Mouse (Mus musculus) stomach, postnatal 0 days (tissue): ENCODE results near the gene Ssbp3.

Experiments used
- CTCF ChIP-seq: IDR thresholded peaks from 2 replicates; pipeline ENCODE4 v1.5.1; 2016; ENCODE audit warnings: antibody characterized with exemption, low read depth, mild to moderate bottlenecking, moderate library complexity
- EP300 ChIP-seq: optimal IDR thresholded peaks from 2 replicates; pipeline ENCODE3; 2016; ENCODE audit warnings: antibody characterized with exemption

DNA sequence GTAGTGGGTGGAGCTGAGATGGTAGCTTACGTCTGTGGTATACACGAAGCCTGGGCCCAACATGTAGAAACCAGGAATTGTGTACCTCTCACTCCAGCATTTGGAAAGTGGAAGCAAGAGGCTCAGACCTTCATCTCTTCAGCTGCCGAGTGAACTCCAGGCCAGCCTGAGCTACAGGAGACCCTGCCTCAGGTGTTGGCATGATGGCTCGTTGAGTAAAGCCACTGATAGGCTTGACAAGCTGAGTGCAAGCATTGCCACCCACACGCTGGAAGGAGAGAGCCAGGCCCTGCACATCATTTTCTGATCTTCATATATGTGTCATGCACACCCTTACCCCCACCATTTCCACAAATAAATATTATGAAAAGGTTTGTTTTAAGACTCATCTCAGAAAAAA is 44.1 kb upstream of the Ssbp3 start:
- TF ChIP-seq EP300: no peak
- TF ChIP-seq CTCF: no peak
